Mouse (Mus musculus) left cerebral cortex, adult 11 months (tissue): ENCODE results near the gene Tmem121b.

ENCODE experiments used
- DNase-seq: peaks from one replicate; pipeline ENCODE4 v3.0.0; 2022; ENCODE audit warnings: low spot score

Tmem121b gene

DNA sequence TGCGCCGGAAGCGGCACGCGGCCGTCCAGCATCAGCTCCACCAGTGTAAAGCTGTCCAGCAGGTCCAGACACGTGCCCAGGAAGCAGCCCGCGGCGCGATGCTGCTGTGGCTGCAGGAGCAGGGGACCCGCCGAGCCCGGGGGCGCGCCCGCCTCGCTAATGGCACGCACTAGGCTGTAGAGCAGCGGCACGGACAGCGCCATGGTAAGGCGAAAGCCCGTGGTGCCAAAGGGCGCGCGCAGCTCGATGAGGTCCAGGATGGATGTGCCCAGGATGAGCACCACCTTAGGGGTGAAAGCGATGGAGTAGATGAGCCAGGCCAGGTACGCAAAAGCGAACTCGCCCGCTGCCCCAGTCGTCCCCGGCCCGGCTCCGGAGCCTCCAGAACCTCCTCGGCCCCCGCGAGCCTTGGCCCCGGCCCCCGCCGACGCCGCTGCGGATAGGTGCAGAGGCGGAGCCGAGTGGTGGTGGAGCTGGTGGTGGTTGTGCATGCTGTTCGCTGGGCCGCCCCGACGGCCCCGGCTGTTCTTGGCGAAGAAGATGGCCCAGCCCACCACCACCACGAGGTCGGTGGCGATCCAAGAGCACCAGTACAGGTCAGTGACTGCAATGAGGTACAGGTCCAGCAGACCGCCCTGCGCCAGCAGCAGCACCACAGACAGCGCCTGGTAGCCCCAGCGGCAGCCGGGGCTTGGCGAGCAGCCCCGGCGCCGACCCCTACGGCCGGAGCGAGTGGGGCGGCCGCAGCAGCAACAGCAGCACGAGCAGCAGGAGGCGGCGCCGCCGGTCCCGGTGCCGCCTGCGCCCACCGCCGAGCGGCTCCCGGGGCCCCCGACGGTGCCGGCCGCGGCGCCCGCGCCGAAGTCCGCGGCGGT is 871 bp downstream of the Tmem121b start:
- DNase-seq: no peak

DNA sequence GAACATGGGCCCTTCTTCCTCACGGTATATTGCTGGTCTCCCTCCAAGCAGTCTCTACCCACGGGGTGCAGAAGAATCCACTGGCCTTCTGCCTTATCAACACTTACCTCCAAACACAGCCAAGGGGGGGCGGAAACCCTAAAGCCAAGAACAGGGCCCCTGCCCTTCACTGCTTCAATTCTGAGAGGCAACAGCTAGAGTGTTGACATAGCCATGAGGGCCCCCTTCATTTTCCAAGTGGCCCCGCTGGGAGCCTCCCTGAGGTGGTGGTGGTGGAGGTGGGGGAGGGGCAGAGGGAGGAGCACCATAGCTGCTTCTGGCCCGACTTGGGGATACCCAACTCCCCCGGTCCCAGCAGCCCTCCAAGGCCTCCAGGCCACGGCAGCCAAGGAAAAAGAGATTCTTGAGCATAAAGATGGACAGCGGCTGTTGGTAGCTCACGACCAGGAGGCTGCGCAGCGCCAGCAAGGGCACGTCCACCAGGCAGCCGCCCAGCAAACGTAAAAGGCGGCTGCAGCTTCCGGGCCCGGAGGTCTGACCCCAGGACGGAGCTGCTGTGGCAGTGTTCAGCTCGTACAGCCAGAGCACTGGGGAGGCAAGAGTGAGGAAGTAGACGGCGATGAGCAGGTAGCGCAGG is 1.6 kb downstream of the Tmem121b start:
- DNase-seq: no peak

DNA sequence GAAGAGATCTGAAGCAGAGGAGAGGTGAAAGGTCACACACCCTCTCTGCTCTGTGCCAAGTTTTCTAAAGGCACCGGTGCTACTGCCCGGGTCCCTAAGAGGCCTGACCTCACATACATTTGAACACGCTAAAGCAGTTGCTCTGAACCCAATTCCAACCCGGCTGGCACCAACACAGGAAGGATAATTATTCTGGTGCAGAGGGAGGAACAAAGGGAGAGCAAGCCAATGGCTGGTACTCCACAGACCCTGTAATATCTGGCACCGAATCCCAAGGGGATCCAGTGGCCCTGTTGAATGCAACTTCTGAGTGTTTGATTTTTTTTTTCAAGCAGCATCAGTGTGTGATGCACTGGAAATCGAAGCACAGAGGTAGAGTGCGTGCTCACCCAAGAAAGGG is 2.5 kb downstream of the Tmem121b start:
- DNase-seq: no peak

DNA sequence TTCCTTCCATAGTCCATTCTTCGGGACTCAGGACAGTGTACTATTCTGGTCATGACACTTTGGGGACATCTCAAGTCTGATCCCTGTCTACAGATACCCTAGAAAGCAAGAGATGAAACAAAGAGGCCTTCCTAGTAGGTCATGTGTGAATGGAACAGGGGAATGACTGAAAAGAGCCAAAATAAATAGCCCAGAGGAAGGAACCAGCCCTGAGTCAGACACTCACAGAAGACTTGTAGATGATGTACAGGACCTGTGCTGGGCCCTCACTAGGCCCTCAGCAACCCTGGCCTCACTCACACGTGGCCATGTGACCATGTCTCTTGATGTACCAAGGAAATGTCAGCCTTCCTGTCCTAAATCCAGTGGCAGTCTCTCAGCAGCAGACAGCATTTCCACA is 4.1 kb downstream of the Tmem121b start:
- no peak for DNase-seq

DNA sequence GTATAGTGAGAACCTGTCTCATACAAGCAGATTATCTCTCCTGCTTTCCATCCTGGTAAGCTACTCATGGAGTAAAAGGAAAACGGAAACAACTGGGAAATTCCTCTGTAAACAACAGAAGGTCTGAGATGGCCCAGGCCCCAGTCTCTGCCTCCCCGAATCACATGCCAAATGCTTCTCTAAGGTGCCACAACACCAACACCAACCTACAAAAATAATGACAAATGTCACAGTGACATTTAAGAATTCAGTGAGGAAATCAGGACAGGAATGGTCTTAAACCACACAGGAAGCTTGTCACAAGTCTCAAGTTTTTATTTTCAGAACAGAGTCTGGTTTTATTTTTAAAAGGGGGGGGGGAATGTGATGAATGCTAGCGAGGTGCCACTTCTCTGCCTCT is 5.0 kb downstream of the Tmem121b start:
- no peak for DNase-seq

DNA sequence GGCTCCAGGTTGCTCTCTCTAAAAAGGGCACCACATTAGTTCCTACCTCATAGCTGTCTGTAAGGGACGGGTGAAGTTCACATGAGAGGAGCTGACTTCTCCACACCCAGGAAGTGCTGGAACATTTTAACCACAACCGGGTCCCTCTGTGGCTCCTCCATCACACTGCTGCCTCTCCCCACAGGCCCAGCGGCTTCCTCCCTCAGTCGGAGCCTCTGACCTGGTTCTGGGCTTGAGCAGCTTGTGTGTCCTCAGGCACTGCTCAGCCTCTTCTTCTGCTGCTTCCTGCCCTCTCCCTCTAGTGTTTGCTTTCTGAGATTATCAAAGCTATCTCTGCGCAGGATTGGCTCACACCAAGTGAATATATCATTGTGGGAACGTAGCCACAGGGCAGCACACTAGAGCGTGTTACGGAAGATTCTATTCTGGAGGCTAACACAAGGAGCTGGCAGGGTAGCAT is 7.5 kb downstream of the Tmem121b start:
- DNase-seq: no peak

DNA sequence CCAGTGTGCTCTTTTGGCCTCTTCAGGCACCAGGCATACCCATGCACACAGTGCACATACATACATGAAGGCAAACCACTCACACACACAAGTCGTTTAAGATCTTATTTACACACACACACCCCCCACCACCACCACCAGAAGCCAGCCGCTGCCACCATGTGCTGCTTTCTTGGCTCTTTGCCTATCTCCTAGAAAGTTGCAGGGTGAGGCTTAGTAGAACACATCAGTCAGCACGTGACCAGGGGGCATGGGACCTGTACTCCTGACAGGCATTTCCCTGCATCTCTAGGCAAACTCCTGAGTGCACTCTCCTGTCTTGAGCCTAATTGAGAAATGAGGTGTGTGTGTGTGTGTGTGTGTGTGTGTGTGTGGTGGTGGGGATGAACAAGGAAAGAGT is 8.6 kb downstream of the Tmem121b start:
- no peak for DNase-seq

DNA sequence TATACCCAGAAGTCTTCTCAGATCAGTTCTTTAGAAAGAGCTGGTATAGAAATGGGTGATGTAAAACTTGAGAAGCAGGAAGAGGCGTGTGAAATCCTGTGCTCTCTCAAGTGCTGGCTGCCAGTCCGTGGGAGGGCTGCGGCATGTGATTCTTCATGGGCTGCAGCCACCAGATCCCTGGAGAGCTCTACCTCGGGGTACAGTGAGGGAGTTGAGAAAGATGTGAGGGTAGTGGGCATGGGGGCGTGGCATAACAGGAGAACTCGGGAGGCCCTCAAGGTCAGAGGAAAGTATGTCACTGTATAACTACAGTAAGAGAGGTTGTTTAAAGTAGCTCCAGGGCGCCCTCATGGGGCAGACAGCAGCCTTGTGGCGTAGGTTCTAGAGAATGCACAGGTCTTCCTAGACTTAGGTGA is 10.4 kb downstream of the Tmem121b start:
- peak; percentile 74 for DNase-seq

DNA sequence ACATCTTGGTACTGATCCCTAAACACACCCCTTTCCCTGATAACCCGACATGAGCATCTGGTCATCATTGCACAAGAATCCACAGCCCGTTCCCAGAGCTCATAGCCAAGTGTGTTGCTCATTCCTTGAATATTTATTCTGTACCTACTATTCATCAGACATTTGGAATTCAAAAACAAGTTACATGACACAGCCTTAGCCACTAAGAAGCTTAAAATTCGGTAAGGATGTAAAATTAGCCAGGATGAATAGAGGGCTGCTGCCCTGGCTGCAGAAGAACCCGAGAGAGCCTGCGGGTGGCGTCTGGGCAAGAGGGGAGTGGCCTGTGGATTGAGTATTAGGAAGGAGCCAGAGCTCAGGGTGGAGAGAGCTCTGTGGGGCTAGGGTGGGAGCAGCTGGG is 10.9 kb downstream of the Tmem121b start:
- DNase-seq: no peak

DNA sequence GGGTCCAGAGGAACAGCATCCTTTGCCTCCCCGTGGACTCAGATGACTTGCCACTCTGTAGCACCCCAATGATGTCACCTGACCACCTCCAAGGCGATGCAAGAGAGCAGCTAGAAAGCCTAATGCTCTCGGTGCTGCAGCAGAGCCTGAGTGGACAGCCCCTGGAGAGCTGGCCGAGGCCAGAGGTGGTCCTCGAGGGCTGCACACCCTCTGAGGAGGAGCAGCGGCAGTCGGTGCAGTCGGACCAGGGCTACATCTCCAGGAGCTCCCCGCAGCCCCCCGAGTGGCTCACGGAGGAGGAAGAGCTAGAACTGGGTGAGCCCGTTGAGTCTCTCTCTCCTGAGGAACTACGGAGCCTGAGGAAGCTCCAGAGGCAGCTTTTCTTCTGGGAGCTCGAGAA is 11.6 kb downstream of the Tmem121b start:
- DNase-seq: no peak

DNA sequence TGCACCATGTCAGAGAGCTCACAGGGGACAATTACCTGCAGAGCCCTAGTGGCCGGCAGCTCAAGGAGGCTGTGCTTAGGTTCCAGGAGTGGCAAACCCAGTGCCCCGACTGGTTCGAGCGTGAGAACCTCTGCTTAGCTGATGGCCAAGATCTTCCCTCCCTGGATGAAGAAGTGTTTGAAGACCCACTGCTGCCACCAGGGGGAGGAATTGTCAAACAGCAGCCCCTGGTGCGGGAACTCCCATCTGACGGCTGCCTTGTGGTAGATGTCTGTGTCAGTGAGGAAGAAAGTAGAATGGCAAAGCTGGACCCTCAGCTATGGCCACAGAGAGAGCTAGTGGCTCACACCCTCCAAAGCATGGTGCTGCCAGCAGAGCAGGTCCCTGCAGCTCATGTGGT is 12.1 kb downstream of the Tmem121b start:
- no peak for DNase-seq

DNA sequence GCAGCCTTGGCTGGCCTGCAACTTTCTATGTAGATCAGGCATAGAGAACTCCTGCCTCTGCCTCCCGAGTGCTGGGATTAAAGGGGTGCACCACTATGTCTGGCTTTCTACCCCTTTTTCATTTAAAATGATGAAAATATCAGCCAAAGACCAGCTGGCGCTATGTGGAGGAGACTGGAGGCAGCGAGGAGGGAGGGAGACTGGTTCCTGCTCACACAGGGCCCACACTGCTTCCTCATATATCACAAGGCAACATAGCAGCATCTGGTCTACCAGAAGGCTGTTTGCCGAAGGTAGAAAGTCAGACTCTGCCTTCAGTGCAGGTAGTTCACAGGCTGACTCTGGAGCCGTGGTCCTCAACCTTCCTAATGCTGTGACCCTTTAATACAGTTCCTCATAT is 13.2 kb downstream of the Tmem121b start:
- DNase-seq: no peak

DNA sequence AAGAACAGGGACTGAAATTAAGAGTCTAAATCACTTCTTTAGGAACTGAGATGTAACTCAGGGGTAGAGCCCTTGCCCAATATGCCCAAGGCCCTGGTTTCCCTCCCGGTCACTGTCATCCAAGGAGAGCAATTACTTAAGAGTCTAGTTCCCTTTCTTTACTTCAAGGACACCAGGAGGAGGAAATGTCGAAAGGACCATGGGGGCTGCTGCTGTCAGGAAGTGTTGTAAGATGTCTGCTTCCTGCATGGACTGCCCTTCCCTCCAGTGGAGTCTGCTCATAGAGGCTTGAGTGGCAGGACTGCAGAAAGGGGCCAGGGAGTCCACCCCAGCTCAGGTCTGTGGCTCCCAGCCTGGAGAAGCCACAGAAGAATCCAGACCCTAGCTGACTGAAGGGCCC is 14.3 kb downstream of the Tmem121b start:
- no peak for DNase-seq

DNA sequence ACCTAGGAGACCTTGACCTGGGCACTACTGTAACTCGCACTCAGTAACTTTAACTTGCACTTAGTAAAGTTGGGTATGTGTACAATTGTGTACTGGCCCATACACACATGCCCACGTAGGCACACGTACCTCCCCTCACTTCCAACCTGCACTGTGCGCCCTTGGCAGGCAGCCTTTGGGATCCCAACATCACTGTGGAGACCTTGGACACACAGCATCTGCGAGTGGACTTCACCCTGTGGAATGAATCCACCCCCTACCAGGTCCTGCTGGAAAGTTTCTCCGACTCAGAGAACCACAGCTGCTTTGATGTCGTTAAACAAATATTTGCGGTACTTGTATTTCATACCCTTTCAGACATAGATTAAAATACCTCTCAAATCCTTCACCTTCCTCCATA is 18.3 kb downstream of the Tmem121b start:
- no peak for DNase-seq

DNA sequence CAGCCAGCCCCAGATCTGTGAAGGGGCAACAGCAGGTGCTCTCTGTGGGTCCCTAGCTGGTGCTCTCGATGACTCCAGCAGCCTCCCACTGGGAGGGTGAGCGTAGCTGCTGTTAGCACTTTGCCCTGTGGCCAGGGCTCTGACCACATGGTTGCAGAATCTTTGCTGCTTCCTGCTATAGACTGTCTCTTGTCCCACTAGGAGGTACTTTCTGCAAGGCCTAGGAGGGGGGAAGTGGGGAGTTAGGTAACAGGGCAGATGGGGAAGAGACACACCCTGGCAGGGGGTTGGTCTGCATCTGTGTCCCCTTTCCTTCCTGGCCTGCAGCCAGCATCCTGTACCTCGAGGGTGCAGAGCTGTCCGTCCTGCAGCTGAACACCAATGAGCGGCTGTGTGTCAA is 20.2 kb downstream of the Tmem121b start:
- DNase-seq: no peak

DNA sequence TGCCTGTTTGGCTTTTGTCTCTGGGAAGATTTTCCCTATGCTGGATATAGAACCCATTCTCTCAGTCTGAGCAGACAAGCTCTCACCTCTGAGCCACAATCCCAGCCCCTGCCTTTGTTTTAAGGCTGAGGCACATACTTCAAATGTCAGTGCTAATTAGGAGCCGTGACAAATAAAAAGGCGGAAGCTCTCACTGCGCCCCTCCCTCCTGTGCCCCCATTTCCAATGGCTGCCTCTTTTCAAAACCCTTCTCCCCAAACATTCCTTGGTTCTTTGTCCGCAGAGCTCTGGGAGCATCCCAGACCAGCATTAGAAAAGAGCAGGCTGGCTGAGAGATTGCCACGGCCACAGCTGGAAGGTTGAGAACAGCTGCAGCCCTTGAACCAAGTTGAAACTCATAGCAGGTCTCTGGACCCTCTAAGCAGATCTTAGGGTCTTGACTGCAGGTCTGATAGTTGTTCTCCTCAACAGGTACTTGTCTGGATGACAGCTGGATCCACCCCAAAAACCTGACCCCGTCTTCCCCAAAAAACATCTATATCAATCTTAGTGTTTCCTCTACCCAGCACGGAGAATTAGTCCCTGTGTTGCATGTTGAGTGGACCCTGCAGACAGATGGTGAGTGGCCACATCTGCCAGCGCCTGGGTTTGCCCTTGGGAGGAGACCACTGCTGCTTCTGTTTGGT is 21.0 kb downstream of the Tmem121b start:
- DNase-seq: no peak

DNA sequence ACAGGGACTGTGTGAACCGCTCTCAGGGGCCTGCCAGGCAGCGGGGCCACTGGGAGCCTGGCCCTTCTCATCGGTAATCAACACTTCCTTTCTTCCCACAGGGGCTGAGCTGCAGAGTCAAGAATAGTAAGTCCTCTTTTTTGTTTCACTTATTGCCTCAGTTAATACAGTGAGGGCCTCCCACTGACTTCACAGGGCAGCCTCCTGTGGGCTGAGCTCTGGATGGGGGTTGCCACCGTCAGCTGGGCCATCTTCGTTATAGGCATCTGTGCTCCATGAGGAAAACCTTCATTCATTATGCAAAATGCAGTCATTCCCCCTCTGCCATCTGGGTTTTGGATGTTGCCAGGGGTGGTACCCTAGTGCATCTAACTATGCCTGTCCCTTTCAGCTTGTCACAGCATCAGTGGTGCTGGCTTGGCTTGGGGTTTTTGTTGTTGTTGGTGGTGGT is 21.6 kb downstream of the Tmem121b start:
- no peak for DNase-seq

DNA sequence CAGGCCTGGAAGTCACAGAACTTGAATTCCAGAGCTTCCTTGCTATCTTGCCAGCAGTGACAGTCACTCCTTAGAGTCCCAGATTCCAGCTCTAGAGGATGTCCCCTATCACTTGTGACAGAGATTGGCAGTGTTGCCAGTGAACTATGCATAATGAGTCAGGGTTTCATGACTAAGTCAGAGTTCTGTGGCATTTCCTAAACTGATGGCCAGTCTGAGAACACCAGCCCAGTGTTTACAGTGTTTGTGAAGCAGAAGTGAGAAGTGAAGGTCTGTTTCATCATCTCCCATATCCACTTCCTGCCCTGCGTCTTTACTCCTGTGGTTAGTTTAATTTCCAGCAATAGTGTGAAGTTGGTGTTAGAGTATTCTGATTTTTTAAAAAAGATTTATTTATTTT is 22.9 kb downstream of the Tmem121b start:
- DNase-seq: no peak

DNA sequence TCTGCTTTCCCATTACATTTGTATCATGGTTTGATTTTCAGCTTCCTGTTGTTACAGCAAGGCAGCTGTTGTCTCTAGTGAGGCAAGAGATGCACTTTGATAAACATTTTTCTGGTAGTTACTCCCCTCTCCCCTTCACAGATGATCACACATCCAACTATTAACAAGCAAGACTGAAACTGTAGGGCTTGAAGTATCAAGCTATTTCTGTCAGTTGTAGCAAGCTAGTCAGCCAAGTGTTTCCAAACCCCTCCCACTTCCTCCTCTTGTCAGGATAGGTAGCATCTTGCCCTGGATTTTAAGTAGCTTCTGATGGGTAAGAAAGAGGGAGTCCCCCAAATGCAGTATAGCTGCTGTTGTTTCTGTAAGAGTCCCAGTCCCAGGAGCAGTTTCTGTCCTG is 23.8 kb downstream of the Tmem121b start:
- DNase-seq: no peak

DNA sequence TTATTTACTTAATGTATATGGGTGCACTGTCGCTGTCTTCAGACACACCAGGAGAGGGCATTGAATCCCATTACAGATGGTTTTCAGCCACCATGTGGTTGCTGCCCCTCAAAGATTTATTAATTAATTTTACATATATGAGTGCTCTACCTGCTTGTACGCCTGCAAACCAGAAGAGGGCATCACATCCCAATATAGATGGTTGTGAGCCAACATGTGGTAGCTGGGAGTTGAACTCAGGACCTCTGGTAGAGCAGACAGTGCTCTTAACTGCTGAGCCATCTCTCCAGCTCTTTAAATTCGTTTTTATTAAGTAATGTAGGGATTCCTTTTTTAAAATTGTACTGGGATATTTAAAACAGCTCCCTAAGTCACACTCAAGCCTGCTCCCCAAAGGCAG is 24.3 kb downstream of the Tmem121b start:
- no peak for DNase-seq

DNA sequence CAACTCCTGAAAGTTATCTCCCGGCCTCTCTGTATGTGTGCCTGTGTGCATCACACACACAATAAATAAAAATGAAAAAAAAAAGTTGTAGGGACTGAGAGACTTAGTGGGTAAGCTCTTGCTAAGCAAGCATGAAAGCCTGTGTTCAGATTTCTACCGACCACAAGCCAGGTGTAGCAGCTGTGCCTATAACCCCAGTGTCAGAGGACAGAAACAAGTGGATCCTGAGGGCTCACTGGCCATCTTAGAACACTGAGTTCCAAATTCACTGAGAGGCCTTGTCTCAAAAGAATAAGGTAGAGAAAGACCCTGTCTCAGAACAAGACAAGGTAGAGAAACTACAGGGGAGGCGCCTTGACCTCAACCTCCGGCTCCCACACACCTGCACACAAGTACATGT is 25.3 kb downstream of the Tmem121b start:
- DNase-seq: no peak

DNA sequence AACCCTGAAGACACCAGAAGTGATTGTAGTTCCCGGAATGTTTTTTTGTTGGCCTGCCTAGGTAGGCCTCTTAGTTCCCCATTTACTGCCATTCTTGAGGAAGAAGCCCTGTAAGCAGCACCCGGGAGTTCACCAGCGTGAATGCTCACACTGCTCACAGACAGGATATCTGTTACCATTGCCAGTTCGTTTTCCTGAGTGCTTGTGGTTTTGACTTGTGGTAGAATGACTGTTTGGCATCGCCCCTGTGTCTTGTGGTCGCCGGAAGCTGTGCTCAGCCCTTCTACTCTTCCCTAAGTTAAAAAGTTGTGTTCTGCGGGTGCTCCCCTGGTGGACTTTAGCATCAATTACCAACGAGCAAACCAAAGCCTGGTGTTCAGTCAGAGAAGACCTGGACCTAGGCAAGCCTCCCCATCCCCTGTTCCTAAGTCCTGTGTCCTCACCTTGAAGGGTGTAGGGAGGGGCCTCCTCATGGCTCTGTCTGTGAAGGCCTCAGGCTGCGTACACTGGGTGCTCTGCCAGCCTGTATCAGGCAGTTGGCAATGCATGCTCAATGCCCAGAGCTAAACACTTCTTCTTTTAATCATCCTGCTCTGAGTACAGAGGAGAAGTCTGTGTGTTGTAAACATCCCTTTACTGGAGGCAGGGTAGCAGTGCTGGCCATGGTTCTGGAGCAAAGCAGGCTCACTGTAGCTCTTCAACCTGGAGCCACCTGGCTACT is 26.8 kb downstream of the Tmem121b start:
- DNase-seq: no peak
